Mouse (Mus musculus) stomach, postnatal 0 days (tissue): ENCODE measurements around the gene Fut7.

ENCODE experiments used
- CTCF ChIP-seq: IDR thresholded peaks from 2 replicates; pipeline ENCODE4 v1.5.1; 2016; ENCODE audit warnings: antibody characterized with exemption, low read depth, mild to moderate bottlenecking, moderate library complexity
- EP300 ChIP-seq: optimal IDR thresholded peaks from 2 replicates; pipeline ENCODE3; 2016; ENCODE audit warnings: antibody characterized with exemption

GRCm38 (mm10) chr2:25399051-25399450, 24.0 kb upstream of the Fut7 start, which contains the start of gene Npdc1:
- no peak for TF ChIP-seq EP300
- no peak for TF ChIP-seq CTCF
